Mouse (Mus musculus) hindbrain, embryonic 12.5 days (tissue): ENCODE measurements around the gene Gm9573. TPM values are rescaled to one million over a fixed set of nuclear protein-coding genes. Genes with fewer than 3 reads are reported as not detected.

Source experiments
- polyA plus RNA-seq: library from polyadenylated mRNA; unstranded; fragments of >200 nt; fragmentation: Nextera tagmentation; extraction: Ambion mirVana; gene quantifications from 2 replicates; pipeline ENCODE4 v1.2.1, GENCODE M21; 2016

Gene Gm9573
- polyA plus RNA-seq, 1 experiment from 2014 or later = not detected

Other genes starting within 250 kb of the Gm9573 start
- 1.6 and 1.7 TPM in 2 replicates for gene H2-Q4, start 247.0 kb downstream of the Gm9573 start, polyA plus RNA-seq
- 0.10 and 0.42 TPM in 2 replicates for gene H2-Q6, start 201.8 kb downstream of the Gm9573 start, polyA plus RNA-seq
- 3.9 and 4.7 TPM in 2 replicates for gene H2-Q7, start 187.5 kb downstream of the Gm9573 start, polyA plus RNA-seq
- gene H2-Q10, start 156.5 kb downstream of the Gm9573 start, polyA plus RNA-seq = 0.10 TPM in 1 of 2 replicates, not detected in the other
- gene Pou5f1, start 120.6 kb downstream of the Gm9573 start, polyA plus RNA-seq = not detected in 2 replicates
- 37.3 and 37.6 TPM in 2 replicates for gene Tcf19, start 109.8 kb downstream of the Gm9573 start, polyA plus RNA-seq
- gene Cchcr1, start 109.5 kb downstream of the Gm9573 start, polyA plus RNA-seq = 14.8 and 15.2 TPM in 2 replicates
- gene Psors1c2, start 93.4 kb downstream of the Gm9573 start, polyA plus RNA-seq = 1.1 and 1.2 TPM in 2 replicates
- 0.08 and 0.20 TPM in 2 replicates for gene Cdsn, start 74.5 kb downstream of the Gm9573 start, polyA plus RNA-seq
- gene 2300002M23Rik, start 59.2 kb downstream of the Gm9573 start, polyA plus RNA-seq = not detected in 2 replicates
- not detected in 2 replicates for gene Sfta2, start 25.1 kb downstream of the Gm9573 start, polyA plus RNA-seq
- 0.15 and 0.20 TPM in 2 replicates for gene Mucl3, start 17.1 kb upstream of the Gm9573 start, polyA plus RNA-seq
- gene Vars2, start 41.0 kb upstream of the Gm9573 start, polyA plus RNA-seq = 16.5 and 16.9 TPM in 2 replicates
- 34.7 and 37.7 TPM in 2 replicates for gene Gtf2h4, start 47.1 kb upstream of the Gm9573 start, polyA plus RNA-seq
- gene Ddr1, start 78.0 kb upstream of the Gm9573 start, polyA plus RNA-seq = 168 and 182 TPM in 2 replicates
- 5.8 and 6.3 TPM in 2 replicates for gene Ier3, start 195.0 kb upstream of the Gm9573 start, polyA plus RNA-seq
- 50.9 and 60.3 TPM in 2 replicates for gene Flot1, start 196.6 kb upstream of the Gm9573 start, polyA plus RNA-seq
- 1,505 and 1,511 TPM in 2 replicates for gene Tubb5, start 211.7 kb upstream of the Gm9573 start, polyA plus RNA-seq
- gene Mdc1, start 214.9 kb upstream of the Gm9573 start, polyA plus RNA-seq = 14.4 and 18.2 TPM in 2 replicates
- 36.0 and 36.9 TPM in 2 replicates for gene Nrm, start 234.7 kb upstream of the Gm9573 start, polyA plus RNA-seq
- gene Ppp1r18, start 239.0 kb upstream of the Gm9573 start, polyA plus RNA-seq = 31.5 and 32.3 TPM in 2 replicates